Mouse (Mus musculus): Measurements from ENCODE around the gene Pigw. TPM values are rescaled to one million over a fixed set of nuclear protein-coding genes. Genes with fewer than 3 reads are reported as not detected.
"Not testable (repeated sequence)": the region's sequence is repeated elsewhere in the genome, so short reads cannot be mapped to it uniquely, and the experiment has no call there.

The Pigw gene
- total RNA-seq, 2 experiments from 2014 or later = 10.2 to 14.5 TPM

GRCm38 (mm10) chr11:84880971-84881370 lies 886 bp upstream of the Pigw start:
- ATAC-seq (replicated peaks; ENCODE audit: low FRiP score, low TSS enrichment, poor library complexity, severe bottlenecking) = no peak

GRCm38 (mm10) chr11:84880465-84880961 lies 428 bp upstream of the Pigw start:
- peak; percentile 38 for ATAC-seq (replicated peaks; ENCODE audit: low FRiP score, low TSS enrichment, poor library complexity, severe bottlenecking)

- no peak for ATAC-seq (replicated peaks; ENCODE audit: low FRiP score, low TSS enrichment, poor library complexity, severe bottlenecking)
These were observed 896 bp downstream of the Pigw start for GRCm38 (mm10) chr11:84879007-84879771.

- ATAC-seq (replicated peaks; ENCODE audit: low FRiP score, low TSS enrichment, poor library complexity, severe bottlenecking) = not testable (repeated sequence)
These were observed 4.1 kb downstream of the Pigw start for GRCm38 (mm10) chr11:84876020-84876419.

GRCm38 (mm10) chr11:84873042-84873833 lies 6.8 kb downstream of the Pigw start:
- peak; percentile 67 for ATAC-seq (replicated peaks; ENCODE audit: low FRiP score, low TSS enrichment, poor library complexity, severe bottlenecking)

GRCm38 (mm10) chr11:84871548-84872069 lies 8.5 kb downstream of the Pigw start:
- no peak for ATAC-seq (replicated peaks; ENCODE audit: low FRiP score, low TSS enrichment, poor library complexity, severe bottlenecking)

- 0 out of 2 replicates have a peak, but pooled peaks have one; percentile 2 for ATAC-seq (replicated peaks; ENCODE audit: low FRiP score, low TSS enrichment, poor library complexity, severe bottlenecking)
These were observed 9.0 kb downstream of the Pigw start for GRCm38 (mm10) chr11:84871046-84871445.

- ATAC-seq (replicated peaks; ENCODE audit: low FRiP score, low TSS enrichment, poor library complexity, severe bottlenecking) = peak; percentile 55
These were observed 9.6 kb downstream of the Pigw start, which contains the start of gene Ggnbp2 for GRCm38 (mm10) chr11:84870337-84871043. TSS of gene Ggnbp2 (minus strand) at chr11:84870817.

- peak; percentile 72 for ATAC-seq (replicated peaks; ENCODE audit: low FRiP score, low TSS enrichment, poor library complexity, severe bottlenecking)
These were observed 10.4 kb downstream of the Pigw start for GRCm38 (mm10) chr11:84869537-84870232.

GRCm38 (mm10) chr11:84868786-84869259 lies 11.3 kb downstream of the Pigw start:
- no peak for ATAC-seq (replicated peaks; ENCODE audit: low FRiP score, low TSS enrichment, poor library complexity, severe bottlenecking)

GRCm38 (mm10) chr11:84867586-84867985 lies 12.5 kb downstream of the Pigw start:
- no peak for ATAC-seq (replicated peaks; ENCODE audit: low FRiP score, low TSS enrichment, poor library complexity, severe bottlenecking)

- no peak for ATAC-seq (replicated peaks; ENCODE audit: low FRiP score, low TSS enrichment, poor library complexity, severe bottlenecking)
These were observed 14.8 kb downstream of the Pigw start for GRCm38 (mm10) chr11:84865268-84865667.

- ATAC-seq (replicated peaks; ENCODE audit: low FRiP score, low TSS enrichment, poor library complexity, severe bottlenecking) = no peak
These were observed 24.8 kb downstream of the Pigw start for GRCm38 (mm10) chr11:84855285-84855684.

- no peak for ATAC-seq (replicated peaks; ENCODE audit: low FRiP score, low TSS enrichment, poor library complexity, severe bottlenecking)
These were observed 32.5 kb downstream of the Pigw start for GRCm38 (mm10) chr11:84847475-84848090.

- ATAC-seq (replicated peaks; ENCODE audit: low FRiP score, low TSS enrichment, poor library complexity, severe bottlenecking) = no peak
These were observed 33.2 kb downstream of the Pigw start for GRCm38 (mm10) chr11:84846741-84847474.

GRCm38 (mm10) chr11:84839330-84839729 lies 40.8 kb downstream of the Pigw start:
- ATAC-seq (replicated peaks; ENCODE audit: low FRiP score, low TSS enrichment, poor library complexity, severe bottlenecking) = no peak

- not testable (repeated sequence) for ATAC-seq (replicated peaks; ENCODE audit: low FRiP score, low TSS enrichment, poor library complexity, severe bottlenecking)
These were observed 50.6 kb downstream of the Pigw start for GRCm38 (mm10) chr11:84829495-84829894.
